Mouse (Mus musculus) cortical plate, adult 2 months (tissue): ENCODE results near the gene 1600012H06Rik.
"Not testable (repeated sequence)": the region's sequence is repeated elsewhere in the genome, so short reads cannot be mapped to it uniquely, and the experiment has no call there.

Experiments used
- CTCF ChIP-seq: fragments of 200-500 bp; IDR thresholded peaks from 2 replicates; pipeline ENCODE4 v1.5.1; 2011; ENCODE audit warnings: mild to moderate bottlenecking, control low read depth, low read length; ENCODE audit not compliant: insufficient read depth; ENCODE audit errors: extremely low read depth
- POLR2A ChIP-seq: fragments of 200-500 bp; IDR thresholded peaks from 2 replicates; pipeline ENCODE4 v1.6.1; 2011; ENCODE audit warnings: mild to moderate bottlenecking, low read length, control low read depth; ENCODE audit not compliant: insufficient read depth; ENCODE audit errors: extremely low read depth

DNA sequence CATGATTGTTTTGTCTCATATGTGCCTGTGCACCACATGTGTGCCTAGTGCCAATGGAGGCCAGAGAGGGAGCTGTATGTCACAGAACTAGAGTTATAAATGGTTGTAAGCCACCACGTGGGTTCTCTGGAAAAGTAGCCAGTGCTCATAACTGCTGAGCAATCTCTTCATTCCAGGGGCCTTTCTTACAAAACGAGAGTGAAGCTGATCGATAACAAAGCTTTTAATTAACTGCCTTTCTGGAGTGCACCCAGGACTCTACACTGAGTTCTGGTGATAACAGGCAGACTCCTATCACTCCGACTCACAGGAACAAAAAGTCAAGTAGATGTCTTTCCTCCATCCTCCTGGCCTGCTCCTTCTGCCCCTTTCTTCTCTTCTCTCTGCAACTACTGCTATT lies 57.1 kb downstream of the 1600012H06Rik start:
- TF ChIP-seq CTCF, POLR2A: not testable (repeated sequence)
